Mouse (Mus musculus): ENCODE measurements at regions not wholly inside any gene's neighbourhood (a gene's known extent, or its start where the extent isn't known, plus 50 kb on each side); places are given as distances from the start of the nearest gene placed in this dataset.

GRCm38 (mm10) chr10:98543998-98544349 is 370.2 kb upstream of the Atp2b1 start:
- no peak overlapping the region for H3K27ac ChIP-seq (ENCODE audit: low read length)
- H3K4me2 ChIP-seq (ENCODE audit: low read depth, low read length), result no peak overlapping the region
- no peak overlapping the region for H3K9ac ChIP-seq (ENCODE audit: low read depth, low read length)
- H3K9me3 ChIP-seq (ENCODE audit: control insufficient read depth, low read length), result no peaks in the 10 kb centered on the region
- H3K36me3 ChIP-seq (ENCODE audit: control insufficient read depth, insufficient read depth, low read length), result no peaks in the 10 kb centered on the region
- 0 out of 2 replicates have a peak, but pooled peaks cover 3% of the 10 kb centered on the region for H3K4me1 ChIP-seq (ENCODE audit: control insufficient read depth, insufficient read depth, low read length)
- ATAC-seq, result no peak
- H3K27me3 ChIP-seq (replicated peaks; ENCODE audit: control insufficient read depth, insufficient read depth, low read length), result no peaks in the 10 kb centered on the region
- 48% methylated on average over 5 of the region's 5 CpGs for WGBS
- no peak overlapping the region for H3K4me3 ChIP-seq (ENCODE audit: low read length)

- Histone ChIP-seq H3K4me1 (ENCODE audit: control insufficient read depth, insufficient read depth, low read length) (no peaks in the 10 kb centered on the region), H3K4me2 (ENCODE audit: low read depth, low read length) (no peak overlapping the region), H3K9ac (ENCODE audit: low read depth, low read length) (no peak overlapping the region), H3K4me3 (ENCODE audit: low read length) (no peak overlapping the region), H3K27me3 (replicated peaks; ENCODE audit: control insufficient read depth, insufficient read depth, low read length) (no peaks in the 10 kb centered on the region), H3K36me3 (ENCODE audit: control insufficient read depth, insufficient read depth, low read length) (no peaks in the 10 kb centered on the region), H3K27ac (ENCODE audit: low read length) (no peak overlapping the region), H3K9me3 (ENCODE audit: control insufficient read depth, low read length) (no peaks in the 10 kb centered on the region)
- WGBS, result 84% methylated on average over 3 of the region's 3 CpGs
- no peak for ATAC-seq
These were observed 359.6 kb upstream of the Atp2b1 start for GRCm38 (mm10) chr10:98554575-98554974.

GRCm38 (mm10) chr10:98557470-98558060 is 356.6 kb upstream of the Atp2b1 start:
- 80% methylated on average over 9 of the region's 9 CpGs for WGBS
- no peak overlapping the region for H3K27ac ChIP-seq (ENCODE audit: low read length)

GRCm38 (mm10) chr10:98558560-98558959 is 355.6 kb upstream of the Atp2b1 start:
- no peak overlapping the region for H3K9ac ChIP-seq (ENCODE audit: low read depth, low read length)
- H3K27ac ChIP-seq (ENCODE audit: low read length), result no peak overlapping the region
- H3K9me3 ChIP-seq (ENCODE audit: control insufficient read depth, low read length), result no peaks in the 10 kb centered on the region
- no peaks in the 10 kb centered on the region for H3K36me3 ChIP-seq (ENCODE audit: control insufficient read depth, insufficient read depth, low read length)
- no peaks in the 10 kb centered on the region for H3K4me1 ChIP-seq (ENCODE audit: control insufficient read depth, insufficient read depth, low read length)
- H3K27me3 ChIP-seq (replicated peaks; ENCODE audit: control insufficient read depth, insufficient read depth, low read length), result no peaks in the 10 kb centered on the region
- H3K4me2 ChIP-seq (ENCODE audit: low read depth, low read length), result no peak overlapping the region
- WGBS, result 90% methylated on average over 2 of the region's 2 CpGs
- no peak overlapping the region for H3K4me3 ChIP-seq (ENCODE audit: low read length)
- ATAC-seq, result no peak

More at GRCm38 (mm10) chr10:98557470-98558060, 356.6 kb upstream of the Atp2b1 start:
- Histone ChIP-seq H3K9me3 (ENCODE audit: control insufficient read depth, low read length) (no peaks in the 10 kb centered on the region), H3K4me1 (ENCODE audit: control insufficient read depth, insufficient read depth, low read length) (no peaks in the 10 kb centered on the region), H3K27me3 (replicated peaks; ENCODE audit: control insufficient read depth, insufficient read depth, low read length) (no peaks in the 10 kb centered on the region), H3K9ac (ENCODE audit: low read depth, low read length) (no peak overlapping the region), H3K4me2 (ENCODE audit: low read depth, low read length) (no peak overlapping the region), H3K4me3 (ENCODE audit: low read length) (no peak overlapping the region), H3K36me3 (ENCODE audit: control insufficient read depth, insufficient read depth, low read length) (no peaks in the 10 kb centered on the region)
- no peak for ATAC-seq

- no peaks in the 10 kb centered on the region for H3K36me3 ChIP-seq (ENCODE audit: control insufficient read depth, insufficient read depth, low read length)
These were observed 351.8 kb upstream of the Atp2b1 start for GRCm38 (mm10) chr10:98562297-98562912.

GRCm38 (mm10) chr10:98572782-98573536 is 341.2 kb upstream of the Atp2b1 start:
- no peak overlapping the region for H3K27ac ChIP-seq (ENCODE audit: low read length)
- H3K9ac ChIP-seq (ENCODE audit: low read depth, low read length), result no peak overlapping the region
- H3K4me3 ChIP-seq (ENCODE audit: low read length), result no peak overlapping the region
- WGBS, result 54% methylated on average over 15 of the region's 16 CpGs
- H3K27me3 ChIP-seq (replicated peaks; ENCODE audit: control insufficient read depth, insufficient read depth, low read length), result no peaks in the 10 kb centered on the region
- H3K4me2 ChIP-seq (ENCODE audit: low read depth, low read length), result no peak overlapping the region
- no peaks in the 10 kb centered on the region for H3K36me3 ChIP-seq (ENCODE audit: control insufficient read depth, insufficient read depth, low read length)
- H3K4me1 ChIP-seq (ENCODE audit: control insufficient read depth, insufficient read depth, low read length), result no peaks in the 10 kb centered on the region
- no peak for ATAC-seq
- no peaks in the 10 kb centered on the region for H3K9me3 ChIP-seq (ENCODE audit: control insufficient read depth, low read length)

More at GRCm38 (mm10) chr10:98562297-98562912, 351.8 kb upstream of the Atp2b1 start:
- H3K9ac ChIP-seq (ENCODE audit: low read depth, low read length), result no peak overlapping the region
- H3K4me2 ChIP-seq (ENCODE audit: low read depth, low read length), result no peak overlapping the region
- no peaks in the 10 kb centered on the region for H3K9me3 ChIP-seq (ENCODE audit: control insufficient read depth, low read length)
- no peak overlapping the region for H3K27ac ChIP-seq (ENCODE audit: low read length)
- H3K27me3 ChIP-seq (replicated peaks; ENCODE audit: control insufficient read depth, insufficient read depth, low read length), result no peaks in the 10 kb centered on the region
- H3K4me3 ChIP-seq (ENCODE audit: low read length), result no peak overlapping the region
- ATAC-seq, result no peak
- 80% methylated on average over 2 of the region's 2 CpGs for WGBS
- H3K4me1 ChIP-seq (ENCODE audit: control insufficient read depth, insufficient read depth, low read length), result no peaks in the 10 kb centered on the region

GRCm38 (mm10) chr10:98577040-98577439 is 337.2 kb upstream of the Atp2b1 start:
- no peak overlapping the region for H3K9ac ChIP-seq (ENCODE audit: low read depth, low read length)
- no peak overlapping the region for H3K4me3 ChIP-seq (ENCODE audit: low read length)
- no peaks in the 10 kb centered on the region for H3K36me3 ChIP-seq (ENCODE audit: control insufficient read depth, insufficient read depth, low read length)
- H3K27ac ChIP-seq (ENCODE audit: low read length), result no peak overlapping the region
- H3K4me1 ChIP-seq (ENCODE audit: control insufficient read depth, insufficient read depth, low read length), result no peaks in the 10 kb centered on the region
- ATAC-seq, result no peak
- H3K4me2 ChIP-seq (ENCODE audit: low read depth, low read length), result no peak overlapping the region
- no peaks in the 10 kb centered on the region for H3K27me3 ChIP-seq (replicated peaks; ENCODE audit: control insufficient read depth, insufficient read depth, low read length)
- no peaks in the 10 kb centered on the region for H3K9me3 ChIP-seq (ENCODE audit: control insufficient read depth, low read length)
- WGBS, result 86% methylated on average over 6 of the region's 6 CpGs

- no peak for ATAC-seq
- no peak overlapping the region for H3K9ac ChIP-seq (ENCODE audit: low read depth, low read length)
- no peaks in the 10 kb centered on the region for H3K9me3 ChIP-seq (ENCODE audit: control insufficient read depth, low read length)
- H3K4me2 ChIP-seq (ENCODE audit: low read depth, low read length), result no peak overlapping the region
- H3K36me3 ChIP-seq (ENCODE audit: control insufficient read depth, insufficient read depth, low read length), result no peaks in the 10 kb centered on the region
- H3K4me1 ChIP-seq (ENCODE audit: control insufficient read depth, insufficient read depth, low read length), result peaks cover 4% of the 10 kb centered on the region; the same call in 1 of the 2 replicates
- no peak overlapping the region for H3K27ac ChIP-seq (ENCODE audit: low read length)
- 79% methylated on average over 1 of the region's 1 CpGs for WGBS
- no peak overlapping the region for H3K4me3 ChIP-seq (ENCODE audit: low read length)
- no peaks in the 10 kb centered on the region for H3K27me3 ChIP-seq (replicated peaks; ENCODE audit: control insufficient read depth, insufficient read depth, low read length)
These were observed 329.4 kb upstream of the Atp2b1 start for GRCm38 (mm10) chr10:98584776-98585175.

GRCm38 (mm10) chr10:98589726-98590125 is 324.5 kb upstream of the Atp2b1 start:
- no peaks in the 10 kb centered on the region for H3K27me3 ChIP-seq (replicated peaks; ENCODE audit: control insufficient read depth, insufficient read depth, low read length)
- peaks cover 4% of the 10 kb centered on the region; the same call in 1 of the 2 replicates for H3K4me1 ChIP-seq (ENCODE audit: control insufficient read depth, insufficient read depth, low read length)
- 91% methylated on average over 14 of the region's 14 CpGs for WGBS
- H3K9ac ChIP-seq (ENCODE audit: low read depth, low read length), result no peak overlapping the region
- no peak overlapping the region for H3K4me2 ChIP-seq (ENCODE audit: low read depth, low read length)
- no peak overlapping the region for H3K4me3 ChIP-seq (ENCODE audit: low read length)
- H3K27ac ChIP-seq (ENCODE audit: low read length), result no peak overlapping the region
- ATAC-seq, result no peak
- H3K36me3 ChIP-seq (ENCODE audit: control insufficient read depth, insufficient read depth, low read length), result no peaks in the 10 kb centered on the region
- H3K9me3 ChIP-seq (ENCODE audit: control insufficient read depth, low read length), result no peaks in the 10 kb centered on the region

Data from intestine, embryonic 16.5 days (tissue).